Mouse (Mus musculus) thymus, postnatal 25 days (tissue): ENCODE data around the gene Lbx2.

ENCODE experiments used
- DNase-seq: peaks from one replicate; pipeline ENCODE4 v3.0.0; 2022

Lbx2 gene

GRCm38 (mm10) chr6:83086121-83087035 lies at the start of gene Lbx2:
TSS of gene Lbx2 (plus strand) at chr6:83086367.
- DNase-seq: peak; percentile 22

- no peak for DNase-seq
These were observed 49.0 kb upstream of the Lbx2 start for GRCm38 (mm10) chr6:83037188-83037587.

- peak; percentile 94 for DNase-seq
These were observed 47.6 kb upstream of the Lbx2 start for GRCm38 (mm10) chr6:83038496-83039012.

GRCm38 (mm10) chr6:83040601-83041000 lies 45.6 kb upstream of the Lbx2 start:
- no peak for DNase-seq

GRCm38 (mm10) chr6:83043561-83043960 lies 42.6 kb upstream of the Lbx2 start:
- DNase-seq: no peak

- no peak for DNase-seq
These were observed 42.2 kb upstream of the Lbx2 start for GRCm38 (mm10) chr6:83043993-83044392.

- no peak for DNase-seq
These were observed 41.4 kb upstream of the Lbx2 start for GRCm38 (mm10) chr6:83044742-83045141.

- no peak for DNase-seq
These were observed 36.8 kb upstream of the Lbx2 start for GRCm38 (mm10) chr6:83049367-83049766.

GRCm38 (mm10) chr6:83053136-83053960 lies 32.8 kb upstream of the Lbx2 start:
- peak; percentile 22 for DNase-seq

- peak; percentile 96 for DNase-seq
These were observed 31.9 kb upstream of the Lbx2 start, which contains the start of gene Aup1 for GRCm38 (mm10) chr6:83054074-83054851. TSS of gene Aup1 (plus strand) at chr6:83054521.

GRCm38 (mm10) chr6:83054871-83055431 lies 31.2 kb upstream of the Lbx2 start, which contains the start of gene Htra2:
TSS of gene Htra2 (minus strand) at chr6:83055273.
- peak; percentile 66 for DNase-seq

GRCm38 (mm10) chr6:83057790-83058189 lies 28.4 kb upstream of the Lbx2 start, which contains the start of gene Dqx1:
TSS of gene Dqx1 (plus strand) at chr6:83057844.
- DNase-seq: no peak

GRCm38 (mm10) chr6:83058725-83059124 lies 27.4 kb upstream of the Lbx2 start:
- DNase-seq: no peak

- DNase-seq: peak; percentile 45
These were observed 20.2 kb upstream of the Lbx2 start for GRCm38 (mm10) chr6:83065995-83066394.

GRCm38 (mm10) chr6:83066441-83066840 lies 19.7 kb upstream of the Lbx2 start:
- no peak for DNase-seq

- no peak for DNase-seq
These were observed 17.9 kb upstream of the Lbx2 start for GRCm38 (mm10) chr6:83068221-83068620.

GRCm38 (mm10) chr6:83068706-83069487 lies 17.3 kb upstream of the Lbx2 start:
- no peak for DNase-seq

- DNase-seq: no peak
These were observed 16.5 kb upstream of the Lbx2 start for GRCm38 (mm10) chr6:83069488-83070246.

- no peak for DNase-seq
These were observed 16.1 kb upstream of the Lbx2 start, which contains the start of gene Tlx2 for GRCm38 (mm10) chr6:83070247-83070310. TSS of gene Tlx2 (minus strand) at chr6:83070293.

- DNase-seq: peak; percentile 40
These were observed 15.6 kb upstream of the Lbx2 start for GRCm38 (mm10) chr6:83070311-83071219.
